Mouse (Mus musculus) liver, adult 2 months (tissue): ENCODE measurements around the gene Lrrc8c. TPM values are rescaled to one million over a fixed set of nuclear protein-coding genes. Genes with fewer than 3 reads are reported as not detected.

ENCODE experiments used
- DNase-seq: peaks from one replicate; pipeline ENCODE4 v3.0.0-alpha.2; 2011; ENCODE audit warnings: low read depth, low spot score; ENCODE audit errors: extremely low read depth
- H3K27ac ChIP-seq: fragments of 200-500 bp; replicated peaks from 2 replicates; pipeline ENCODE4 v1.5.1; 2012; ENCODE audit warnings: low read depth, mild to moderate bottlenecking, control low read depth, inconsistent platforms, low read length; ENCODE audit not compliant: insufficient read depth
- H3K27me3 ChIP-seq: fragments of 200-500 bp; 2 replicates; pipeline ENCODE4 v1.6.1; 2012; ENCODE audit warnings: mild to moderate bottlenecking, moderate library complexity, low read length, inconsistent platforms; ENCODE audit not compliant: control insufficient read depth, insufficient read depth
- H3K36me3 ChIP-seq: fragments of 200-500 bp; 2 replicates; pipeline ENCODE4 v1.6.1; 2012; ENCODE audit warnings: low read length, inconsistent platforms; ENCODE audit not compliant: control insufficient read depth, insufficient read depth
- H3K4me1 ChIP-seq: fragments of 200-500 bp; 2 replicates; pipeline ENCODE4 v1.6.1; 2011; ENCODE audit warnings: low read length; ENCODE audit not compliant: control insufficient read depth, insufficient read depth
- H3K4me3 ChIP-seq: fragments of 200-500 bp; 2 replicates; pipeline ENCODE4 v1.5.1; 2011; ENCODE audit warnings: low read depth, mild to moderate bottlenecking, control low read depth, low read length, moderate library complexity; ENCODE audit not compliant: insufficient read depth
- H3K79me2 ChIP-seq: fragments of 200-500 bp; 2 replicates; pipeline ENCODE4 v1.6.1; 2012; ENCODE audit warnings: inconsistent platforms, mild to moderate bottlenecking, low read length, moderate library complexity; ENCODE audit not compliant: control insufficient read depth, insufficient read depth
- H3K9ac ChIP-seq: fragments of 200-500 bp; 2 replicates; pipeline ENCODE4 v1.6.1; 2012; ENCODE audit warnings: low read depth, mild to moderate bottlenecking, control low read depth, inconsistent platforms, low read length
- CTCF ChIP-seq: fragments of 200-500 bp; IDR thresholded peaks from 2 replicates; pipeline ENCODE4 v1.5.1; 2011; ENCODE audit warnings: low read depth, low read length, control low read depth
- POLR2A ChIP-seq: fragments of 200-500 bp; IDR thresholded peaks from 2 replicates; pipeline ENCODE4 v1.6.1; 2011; ENCODE audit warnings: low read length, control low read depth; ENCODE audit not compliant: insufficient read depth; ENCODE audit errors: extremely low read depth
- WGBS: fragments of 180-500 bp; shearing (Covaris S2); methylation state at CpG from one replicate; pipeline ENCODE4 v1.1.7; 2018; 5-methylcytosine and 5-hydroxymethylcytosine counted together
- polyA plus RNA-seq: library from polyadenylated mRNA; depleted of rRNA; stranded (reverse); fragments of >200 nt; gene quantifications from 2 replicates; pipeline ENCODE4 v1.2.3, GENCODE M21; 2012
- total RNA-seq: library from RNA; depleted of rRNA; stranded (reverse); fragments of >200 nt; gene quantifications from 2 replicates; pipeline ENCODE4 v1.2.3, GENCODE M21; 2014

The Lrrc8c gene
- total and polyA plus RNA-seq, 2 experiments = 1.5 to 3.3 TPM

DNA sequence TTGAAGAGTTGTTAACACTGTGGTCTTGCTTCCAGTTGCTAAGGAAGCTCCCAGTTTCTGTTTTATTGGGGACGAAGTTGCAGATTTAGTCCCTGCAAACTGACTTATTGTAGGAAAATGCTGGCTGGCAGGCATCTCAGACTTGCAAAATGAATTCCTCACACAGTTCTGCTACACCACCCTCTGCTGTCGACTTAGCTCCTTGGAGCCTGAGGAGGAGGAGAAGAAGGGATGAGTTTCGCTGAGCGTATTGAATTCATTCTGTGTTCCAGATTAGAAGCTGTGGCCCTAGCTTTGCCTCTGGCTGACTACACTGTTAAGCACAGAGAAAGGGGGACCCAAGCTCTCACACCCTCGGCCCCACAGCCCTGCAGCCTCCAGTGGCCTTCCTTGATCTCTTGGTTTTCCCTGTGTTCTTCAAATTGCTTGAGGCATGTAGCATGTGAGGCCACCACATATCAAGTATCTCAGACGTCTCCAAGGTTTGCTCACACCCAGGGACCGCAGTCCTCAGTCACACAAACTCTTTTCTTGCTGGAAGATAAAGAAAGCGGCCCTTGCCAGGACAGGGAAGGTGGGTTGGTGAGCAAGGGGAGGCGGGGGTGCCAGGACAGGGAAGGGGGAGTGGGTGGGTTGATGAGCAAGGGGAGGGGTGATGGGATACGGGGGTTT is 24.8 kb upstream of the Lrrc8c start:
- H3K79me2 ChIP-seq = no peaks in the 10 kb centered on the region
- no peaks in the 10 kb centered on the region for H3K4me1 ChIP-seq
- TF ChIP-seq CTCF (no peak), POLR2A (no peak)
- H3K27me3 ChIP-seq = no peaks in the 10 kb centered on the region
- no peak for DNase-seq
- H3K36me3 ChIP-seq = no peaks in the 10 kb centered on the region
- no peak overlapping the region for H3K27ac ChIP-seq
- H3K9ac ChIP-seq = no peak overlapping the region
- no peak overlapping the region for H3K4me3 ChIP-seq
- WGBS = 76% methylated on average over 10 of the region's 10 CpGs

DNA sequence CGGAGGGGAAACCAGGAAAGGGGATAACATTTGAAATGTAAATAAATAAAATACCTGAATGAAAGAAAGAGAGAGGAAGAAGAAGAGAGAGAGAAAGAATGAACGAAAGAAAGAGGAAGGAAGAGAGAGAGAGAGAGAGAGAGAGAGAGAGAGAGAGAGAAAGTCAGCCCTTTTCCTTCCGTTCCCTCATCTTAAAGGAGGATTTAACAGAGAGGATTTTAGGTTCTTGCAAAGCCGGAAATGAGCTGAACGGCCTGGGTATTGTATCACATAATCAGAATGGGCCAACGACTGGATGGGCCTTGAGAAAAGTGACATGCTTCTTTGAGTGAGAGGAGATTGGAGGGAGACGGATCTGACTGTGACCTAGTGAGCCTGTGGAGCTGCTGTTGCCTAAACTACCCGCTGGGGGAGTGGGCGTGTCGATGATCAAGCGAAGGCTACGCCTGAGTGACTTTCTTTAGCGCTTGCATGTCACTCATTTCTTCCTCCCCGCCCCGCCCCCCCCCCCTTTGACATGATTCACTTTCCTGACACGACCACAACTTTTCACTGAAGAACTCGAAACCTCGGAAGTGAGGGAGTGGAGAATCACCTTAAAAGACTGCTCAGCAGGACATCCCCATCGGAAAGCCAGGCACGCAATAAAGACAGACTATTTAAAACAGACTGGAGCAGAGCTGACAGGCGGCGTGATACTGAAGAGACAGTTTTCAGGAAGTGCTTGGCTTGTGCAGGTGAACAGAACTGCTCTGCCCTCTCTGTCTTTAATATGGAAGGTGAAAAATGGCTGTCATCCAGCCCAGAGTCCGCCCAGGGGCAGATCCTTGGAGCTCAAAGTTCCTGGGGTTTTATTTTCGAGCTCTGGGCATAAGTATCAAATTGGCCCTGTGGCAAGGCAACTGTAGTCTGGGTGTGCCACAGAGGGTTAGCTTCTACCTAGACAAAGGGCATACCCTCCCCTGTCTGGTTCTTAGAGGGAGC is 24.0 kb upstream of the Lrrc8c start:
- 15% methylated on average over 24 of the region's 24 CpGs for WGBS
- H3K4me1 ChIP-seq = no peaks in the 10 kb centered on the region
- H3K27me3 ChIP-seq = no peaks in the 10 kb centered on the region
- no peak overlapping the region for H3K4me3 ChIP-seq
- H3K9ac ChIP-seq = no peak overlapping the region
- no peaks in the 10 kb centered on the region for H3K79me2 ChIP-seq
- H3K36me3 ChIP-seq = no peaks in the 10 kb centered on the region
- TF ChIP-seq CTCF = peak; percentile 60
- TF ChIP-seq POLR2A = no peak
- peak; percentile 11 for DNase-seq
- no peak overlapping the region for H3K27ac ChIP-seq

DNA sequence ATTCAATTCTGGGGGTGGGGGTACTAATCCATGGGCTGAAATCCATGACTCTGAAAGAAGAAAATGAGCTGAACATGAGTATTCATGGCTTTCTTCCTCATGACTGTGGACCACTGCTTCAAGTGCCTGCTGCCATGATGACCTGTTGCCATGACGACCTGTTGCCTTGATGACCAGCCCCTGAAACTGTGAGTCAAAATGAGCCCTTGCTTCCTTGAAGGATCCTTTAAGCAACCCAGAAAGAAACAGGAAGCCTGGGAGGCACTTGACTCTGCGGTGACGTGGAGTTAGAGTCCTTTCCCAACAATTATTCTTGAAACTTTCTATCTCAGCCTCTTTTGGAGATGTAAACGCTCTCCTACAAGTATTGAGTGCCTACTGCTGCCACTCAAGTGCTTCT is 23.1 kb upstream of the Lrrc8c start:
- WGBS = 90% methylated on average over 4 of the region's 4 CpGs
- no peaks in the 10 kb centered on the region for H3K27me3 ChIP-seq
- H3K9ac ChIP-seq = no peak overlapping the region
- H3K27ac ChIP-seq = no peak overlapping the region
- no peak overlapping the region for H3K4me3 ChIP-seq
- H3K4me1 ChIP-seq = no peaks in the 10 kb centered on the region
- DNase-seq = no peak
- H3K36me3 ChIP-seq = no peaks in the 10 kb centered on the region
- TF ChIP-seq POLR2A = no peak
- no peak for TF ChIP-seq CTCF
- no peaks in the 10 kb centered on the region for H3K79me2 ChIP-seq

DNA sequence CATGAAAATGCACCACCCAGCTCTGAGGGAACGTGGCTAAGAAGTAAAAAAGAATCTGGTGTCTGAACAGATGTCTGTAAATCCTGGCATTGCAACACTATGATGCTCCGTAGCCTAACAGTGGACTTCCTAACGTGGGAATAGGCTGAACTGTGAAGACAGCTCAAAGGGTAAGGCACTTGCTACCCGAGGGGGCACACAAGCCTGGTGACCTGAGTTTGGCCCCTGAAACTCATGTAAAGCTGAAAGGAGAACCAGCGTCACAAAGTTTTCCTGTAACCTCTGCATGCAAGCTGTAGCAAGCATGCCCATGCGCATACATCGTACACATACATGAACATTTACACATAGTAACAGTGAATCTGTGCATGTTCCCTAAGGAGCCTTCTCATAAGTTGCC is 22.6 kb upstream of the Lrrc8c start:
- 83% methylated on average over 7 of the region's 7 CpGs for WGBS
- no peak for TF ChIP-seq CTCF
- TF ChIP-seq POLR2A = no peak

DNA sequence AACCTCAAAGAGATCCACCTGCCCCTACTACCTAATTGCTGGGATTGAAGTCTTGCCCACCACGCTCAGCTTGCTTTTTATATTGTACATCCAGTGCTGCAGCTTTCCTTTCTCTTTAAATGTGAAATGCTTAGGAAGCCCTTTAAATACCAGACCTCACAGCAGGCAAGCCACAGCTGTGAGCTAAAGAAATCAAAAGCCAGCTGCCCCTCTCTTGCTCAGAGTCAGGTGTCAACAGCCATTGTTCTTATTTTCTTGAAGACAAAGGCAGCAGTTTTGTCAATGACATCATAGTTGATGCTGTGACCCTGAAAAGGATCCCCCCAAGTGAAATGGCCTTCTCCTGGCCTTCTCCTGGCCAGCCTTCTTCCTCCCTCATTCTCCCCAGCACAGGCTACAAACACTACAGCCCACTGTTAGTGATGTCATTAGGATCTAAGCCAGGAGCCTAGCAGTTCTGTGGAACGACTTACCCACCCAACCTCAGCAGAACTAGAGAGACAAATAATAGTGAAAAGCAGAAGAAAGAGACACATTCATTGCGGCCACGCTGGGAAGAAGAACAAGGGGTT is 20.7 kb upstream of the Lrrc8c start:
- no peak for DNase-seq
- H3K79me2 ChIP-seq = no peaks in the 10 kb centered on the region
- TF ChIP-seq CTCF = no peak
- H3K36me3 ChIP-seq = no peaks in the 10 kb centered on the region
- 77% methylated on average over 4 of the region's 4 CpGs for WGBS
- 0 out of 2 replicates have a peak, but pooled peaks cover 4% of the 10 kb centered on the region for H3K27me3 ChIP-seq
- no peaks in the 10 kb centered on the region for H3K4me1 ChIP-seq
- H3K9ac ChIP-seq = no peak overlapping the region
- no peak overlapping the region for H3K4me3 ChIP-seq
- H3K27ac ChIP-seq = no peak overlapping the region

More for the DNA sequence above, 22.6 kb upstream of the Lrrc8c start:
- Histone ChIP-seq H3K27ac (no peak overlapping the region), H3K36me3 (no peaks in the 10 kb centered on the region), H3K9ac (no peak overlapping the region), H3K4me1 (no peaks in the 10 kb centered on the region), H3K79me2 (no peaks in the 10 kb centered on the region), H3K27me3 (no peaks in the 10 kb centered on the region), H3K4me3 (no peak overlapping the region)
- DNase-seq = no peak

DNA sequence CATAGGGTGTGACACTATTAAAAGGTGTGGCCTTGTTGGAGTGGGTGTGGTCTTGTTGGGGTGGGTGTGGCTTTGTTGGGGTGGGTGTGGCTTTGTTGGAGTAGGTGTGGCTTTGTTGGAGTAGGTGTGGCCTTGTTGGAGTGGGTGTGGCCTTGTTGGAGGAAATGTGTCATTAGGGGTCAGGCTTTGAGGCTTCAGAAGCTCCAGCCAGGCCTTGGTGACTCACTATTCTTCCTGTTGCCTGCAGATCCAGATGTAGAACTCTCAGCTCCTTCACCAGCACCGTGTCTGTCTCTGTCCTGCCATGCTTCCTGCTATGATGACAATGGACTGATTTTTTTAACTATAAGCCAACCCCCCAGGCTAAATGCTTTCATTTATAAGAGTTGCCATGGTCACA is 19.8 kb upstream of the Lrrc8c start:
- Histone ChIP-seq H3K27me3 (0 out of 2 replicates have a peak, but pooled peaks cover 5% of the 10 kb centered on the region), H3K4me1 (no peaks in the 10 kb centered on the region), H3K79me2 (no peaks in the 10 kb centered on the region), H3K9ac (no peak overlapping the region), H3K27ac (no peak overlapping the region), H3K4me3 (no peak overlapping the region), H3K36me3 (no peaks in the 10 kb centered on the region)
- no peak for TF ChIP-seq POLR2A
- no peak for TF ChIP-seq CTCF
- no peak for DNase-seq
- 52% methylated on average over 1 of the region's 1 CpGs for WGBS
